Mouse (Mus musculus): ENCODE data around the gene Chst13. TPM values are rescaled to one million over a fixed set of nuclear protein-coding genes. Genes with fewer than 3 reads are reported as not detected.

Gene Chst13
- polyA plus RNA-seq, 1 experiment from 2014 or later: 0.10 TPM

Other genes starting within 250 kb of the Chst13 start
- not detected in 2 replicates for gene Vmn1r49, start 246.7 kb downstream of the Chst13 start, polyA plus RNA-seq (2016; fragmentation: Nextera tagmentation; extraction: Ambion mirVana)
- not detected in 2 replicates for gene Vmn1r50, start 223.8 kb downstream of the Chst13 start, polyA plus RNA-seq (2016; fragmentation: Nextera tagmentation; extraction: Ambion mirVana)
- not detected in 2 replicates for gene Vmn1r51, start 202.6 kb downstream of the Chst13 start, polyA plus RNA-seq (2016; fragmentation: Nextera tagmentation; extraction: Ambion mirVana)
- gene Vmn1r52, start 150.4 kb downstream of the Chst13 start, polyA plus RNA-seq (2016; fragmentation: Nextera tagmentation; extraction: Ambion mirVana): not detected in 2 replicates
- not detected in 2 replicates for gene V1ra8, start 122.4 kb downstream of the Chst13 start, polyA plus RNA-seq (2016; fragmentation: Nextera tagmentation; extraction: Ambion mirVana)
- not detected in 2 replicates for gene Vmn1r53, start 100.7 kb downstream of the Chst13 start, polyA plus RNA-seq (2016; fragmentation: Nextera tagmentation; extraction: Ambion mirVana)
- not detected in 2 replicates for gene Vmn1r54, start 78.9 kb downstream of the Chst13 start, polyA plus RNA-seq (2016; fragmentation: Nextera tagmentation; extraction: Ambion mirVana)
- not detected in 2 replicates for gene BC048671, start 24.0 kb downstream of the Chst13 start, polyA plus RNA-seq (2016; fragmentation: Nextera tagmentation; extraction: Ambion mirVana)
- not detected in 2 replicates for gene Uroc1, start 8.1 kb upstream of the Chst13 start, polyA plus RNA-seq (2016; fragmentation: Nextera tagmentation; extraction: Ambion mirVana)
- gene Zxdc, start 44.3 kb upstream of the Chst13 start, polyA plus RNA-seq (2016; fragmentation: Nextera tagmentation; extraction: Ambion mirVana): 9.2 and 10.0 TPM in 2 replicates
- 0.08 and 0.12 TPM in 2 replicates for gene Cfap100, start 103.6 kb upstream of the Chst13 start, polyA plus RNA-seq (2016; fragmentation: Nextera tagmentation; extraction: Ambion mirVana)
- 6.6 and 7.3 TPM in 2 replicates for gene Klf15, start 137.4 kb upstream of the Chst13 start, polyA plus RNA-seq (2016; fragmentation: Nextera tagmentation; extraction: Ambion mirVana)
- gene Aldh1l1, start 161.2 kb upstream of the Chst13 start, polyA plus RNA-seq (2016; fragmentation: Nextera tagmentation; extraction: Ambion mirVana): 1.1 and 2.1 TPM in 2 replicates